Mouse (Mus musculus): Measurements from ENCODE around the gene Ccar1.

DNA sequence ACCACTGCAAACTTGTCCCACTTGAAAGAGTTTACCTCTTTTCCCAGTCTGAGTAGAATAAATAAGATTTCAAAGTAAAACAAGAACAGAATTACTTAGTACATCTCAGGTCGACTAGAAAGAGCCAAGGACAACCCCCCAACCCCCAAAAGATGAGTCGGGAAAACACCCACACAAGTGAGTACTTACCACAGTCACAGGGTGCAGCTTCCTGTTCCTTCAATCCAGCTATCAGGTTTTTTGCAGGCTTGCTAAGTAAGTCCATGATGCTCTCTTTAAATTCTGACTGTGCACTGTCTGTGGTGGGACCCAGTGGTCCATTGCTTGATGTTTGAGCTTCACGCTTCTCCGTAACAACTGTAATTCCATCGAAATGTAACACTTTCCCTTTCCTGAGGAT, 45.9 kb upstream of the Ccar1 start:
- TF ChIP-seq CTCF (IDR thresholded peaks at IDR 0.05; ENCODE audit: control insufficient read depth, insufficient read depth, insufficient replicate concordance, low read depth, low read length) (no peak), POLR2A (IDR thresholded peaks at IDR 0.05; ENCODE audit: control insufficient read depth, low read depth, low read length) (no peak)
